Mouse (Mus musculus) c-Kit-positive CD71-negative TER-119-negative erythroid progenitor cells, embryonic 14.5 days (primary cell): Measurements from ENCODE around the gene Syce1.

ENCODE experiments used
- DNase-seq: peaks from one replicate; pipeline ENCODE4 v3.0.0-alpha.2; 2013; ENCODE audit warnings: low read depth

Syce1 gene

DNA sequence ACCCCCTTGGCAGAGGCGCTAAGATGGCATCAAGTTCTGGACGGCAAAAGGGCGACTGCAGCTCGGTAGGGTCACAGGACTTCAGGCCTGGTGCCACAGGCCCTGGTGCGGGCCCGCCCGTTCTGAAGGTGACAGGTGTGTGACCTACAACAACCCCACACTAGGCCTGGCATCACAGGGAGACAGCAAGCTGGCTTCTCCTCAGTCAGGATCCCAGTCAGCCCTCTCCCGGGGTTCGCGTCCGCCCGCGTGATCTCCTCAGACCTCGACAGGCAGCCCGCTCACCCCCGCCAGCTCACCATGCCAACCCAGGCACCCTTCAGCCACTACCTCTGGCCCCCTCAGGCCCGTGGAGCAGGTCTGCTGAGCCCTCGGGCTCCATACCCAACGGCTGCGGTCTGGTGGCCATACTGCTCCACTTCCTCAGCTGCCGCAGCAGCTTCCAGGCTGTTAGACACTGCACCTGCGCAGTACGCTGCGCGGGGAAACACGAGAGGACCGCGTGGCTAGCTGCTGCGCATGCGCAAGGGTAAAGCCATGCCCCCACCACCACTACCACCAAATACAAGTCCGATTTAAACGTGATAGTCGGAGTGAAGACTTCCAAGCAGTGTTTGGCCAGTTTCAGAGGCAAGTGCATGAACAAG, at the start of gene Syce1:
Gene Syce1, minus strand, starts transcription at position 447 of the 647 bp plus-strand sequence.
- no peak for DNase-seq

DNA sequence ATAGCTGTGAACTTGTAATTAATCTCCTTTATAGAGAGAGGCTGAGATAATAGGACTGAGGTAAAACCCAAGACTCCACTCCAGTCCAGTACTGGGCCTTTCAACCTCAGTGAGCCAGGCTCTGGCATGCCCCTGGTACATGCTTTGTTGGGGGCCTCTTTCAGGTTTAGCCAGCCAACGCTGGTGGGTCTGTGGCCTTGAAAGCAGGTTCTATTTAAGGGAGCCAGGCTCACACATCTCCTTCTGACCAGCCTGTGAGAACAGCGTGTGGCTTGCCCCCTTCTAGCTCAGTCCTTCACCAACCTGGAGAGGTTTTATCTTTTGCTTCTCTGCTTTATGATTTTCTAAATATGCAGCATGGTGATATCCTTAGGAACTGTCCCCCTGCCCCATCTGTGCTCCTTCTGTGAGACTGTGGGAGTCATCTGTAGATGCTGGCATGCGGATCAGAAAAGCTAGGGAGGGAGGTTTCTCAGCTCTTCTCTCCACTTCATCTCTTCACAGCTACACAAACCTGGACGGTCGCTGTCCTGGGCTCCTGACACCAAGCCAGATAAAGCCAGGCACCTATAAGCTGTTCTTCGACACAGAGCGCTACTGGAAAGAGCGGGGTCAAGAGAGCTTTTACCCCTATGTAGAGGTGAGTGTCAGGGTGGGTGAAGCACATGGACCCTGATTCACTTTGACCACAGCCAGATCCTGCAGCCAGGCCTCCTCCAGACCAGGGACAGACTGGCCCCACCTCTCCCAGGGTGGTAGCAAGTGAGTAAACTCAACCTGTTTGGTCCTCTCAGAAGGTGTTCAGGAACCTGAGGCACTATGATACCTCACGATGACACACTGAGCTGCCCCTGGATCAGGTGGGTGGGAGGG, 48.8 kb upstream of the Syce1 start:
- no peak for DNase-seq

DNA sequence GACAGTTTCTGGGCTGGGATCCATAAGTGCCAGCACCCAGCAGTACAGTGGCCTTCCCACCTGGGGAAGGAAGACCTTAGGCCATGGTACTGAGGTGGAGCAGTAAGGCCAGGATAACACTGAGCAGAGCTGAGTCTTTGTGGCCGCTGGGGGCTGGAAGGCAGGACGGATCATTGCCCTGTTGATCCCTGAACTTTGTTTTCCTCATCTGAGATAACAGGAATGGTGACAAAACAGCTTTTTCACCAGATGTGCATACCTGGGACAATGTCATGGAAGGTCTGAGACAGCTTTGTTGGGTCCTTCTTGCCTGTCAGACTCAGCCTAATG, 48.1 kb upstream of the Syce1 start:
- no peak for DNase-seq

DNA sequence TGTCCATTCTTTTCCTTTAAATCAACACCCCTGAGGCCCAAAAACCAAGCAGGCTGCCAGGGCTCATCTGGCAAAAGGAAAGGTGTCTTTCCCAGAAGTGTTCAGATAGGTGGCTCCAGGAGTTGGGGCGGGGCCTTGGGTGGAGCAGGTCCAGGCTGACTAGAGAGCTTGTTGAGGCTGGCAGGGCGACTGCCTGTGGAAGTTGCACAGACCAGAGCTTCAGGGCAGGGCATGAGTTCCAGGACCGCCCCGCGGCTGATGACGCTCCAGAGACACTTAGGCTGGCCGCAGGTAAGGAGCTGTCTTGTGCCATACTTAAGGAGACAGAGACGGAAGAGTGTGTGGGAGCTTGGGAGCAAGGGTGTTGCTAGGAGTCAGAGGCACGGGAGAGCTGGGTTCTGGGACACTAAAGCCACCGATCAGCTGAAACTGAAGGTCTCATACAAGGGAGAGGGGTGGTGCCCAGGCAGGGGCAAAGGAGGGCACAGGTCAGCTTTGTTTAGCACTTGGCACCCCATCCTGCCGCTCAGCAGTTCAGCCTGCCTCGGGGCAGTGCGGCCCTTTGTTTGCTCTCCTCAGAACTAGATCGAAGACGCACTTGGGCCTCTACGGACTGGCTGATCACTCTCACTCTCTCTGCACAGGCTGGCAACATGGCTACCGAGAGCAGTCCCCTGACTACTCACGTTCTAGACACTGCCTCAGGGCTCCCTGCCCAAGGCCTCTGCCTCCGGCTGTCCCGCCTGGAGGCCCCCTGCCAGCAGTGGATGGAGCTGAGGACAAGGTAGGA, 47.5 kb upstream of the Syce1 start, which contains the start of gene Urah:
Gene Urah, plus strand, starts transcription at position 51 of the 790 bp plus-strand sequence.
- DNase-seq: no peak

DNA sequence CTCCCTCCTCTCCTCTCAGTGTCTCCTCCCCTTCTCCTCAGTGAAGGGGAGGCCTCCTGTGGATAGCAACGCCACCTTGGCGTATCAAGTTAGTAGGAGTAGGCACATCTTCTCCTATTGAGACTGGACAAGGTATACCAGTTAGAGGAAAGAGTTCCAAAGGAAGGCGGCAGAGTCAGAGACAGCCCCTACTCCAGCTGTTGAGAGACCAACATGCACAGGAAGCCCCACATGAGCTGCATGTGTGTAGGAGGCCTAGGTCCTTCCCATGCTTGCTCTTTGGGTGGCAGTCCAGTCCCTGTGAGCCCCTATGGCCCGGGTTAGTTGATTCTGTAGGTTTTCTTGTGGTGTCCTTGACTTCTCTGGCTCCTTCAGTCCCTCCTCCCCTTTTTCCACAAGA, 45.7 kb upstream of the Syce1 start:
- no peak for DNase-seq

DNA sequence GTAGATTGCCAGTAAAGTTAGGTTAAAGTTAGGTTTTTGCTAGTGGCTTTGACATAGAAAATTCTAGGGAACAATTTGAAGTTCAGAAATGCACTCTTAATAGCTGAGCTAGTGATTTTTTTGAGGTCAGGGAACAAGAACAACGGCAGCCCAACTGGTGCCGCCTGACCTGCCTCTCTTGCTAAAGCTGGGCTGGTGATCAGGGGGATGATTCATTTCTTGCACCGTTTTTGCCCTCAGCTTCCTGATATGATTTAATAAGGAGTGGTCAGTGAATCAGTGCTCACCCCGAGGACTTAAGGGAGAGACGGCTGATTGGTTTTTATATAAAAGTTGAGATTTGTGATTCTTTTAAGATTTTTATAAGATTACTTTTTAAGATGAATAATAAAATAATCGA, 43.8 kb upstream of the Syce1 start:
- DNase-seq: no peak

DNA sequence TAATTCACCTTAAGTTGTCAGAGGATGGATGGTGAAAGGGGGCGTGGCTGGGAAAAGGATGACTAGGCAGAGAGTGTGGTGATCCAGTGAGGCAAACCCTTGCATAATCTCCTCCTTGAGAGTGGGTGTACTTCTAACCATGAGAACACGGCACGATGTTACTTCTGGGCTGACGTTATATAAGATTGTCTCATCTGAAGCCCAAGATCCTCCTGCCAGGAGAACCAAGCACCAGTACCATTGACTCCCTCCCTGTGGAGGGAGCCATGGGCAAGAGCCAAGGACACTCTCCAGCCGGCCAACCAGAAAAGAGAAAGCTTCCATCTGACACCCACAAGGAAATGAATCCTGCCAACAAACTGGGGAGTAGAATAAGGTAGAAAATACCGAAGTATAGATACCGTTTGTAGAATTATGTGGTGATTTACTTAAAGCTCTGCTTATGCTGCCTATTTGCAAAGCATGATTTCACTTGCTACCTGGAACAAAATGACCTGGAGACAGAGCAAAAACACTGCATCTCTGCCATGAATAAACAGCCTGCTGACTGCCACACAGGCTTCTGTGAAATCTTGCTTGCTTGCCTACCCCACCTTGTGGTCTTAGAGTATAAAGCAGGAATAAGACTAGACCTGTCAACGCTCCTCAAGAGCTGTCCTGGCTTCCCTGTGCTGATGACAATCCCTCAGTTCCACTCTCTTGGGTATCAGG, 40.7 kb upstream of the Syce1 start:
- no peak for DNase-seq

DNA sequence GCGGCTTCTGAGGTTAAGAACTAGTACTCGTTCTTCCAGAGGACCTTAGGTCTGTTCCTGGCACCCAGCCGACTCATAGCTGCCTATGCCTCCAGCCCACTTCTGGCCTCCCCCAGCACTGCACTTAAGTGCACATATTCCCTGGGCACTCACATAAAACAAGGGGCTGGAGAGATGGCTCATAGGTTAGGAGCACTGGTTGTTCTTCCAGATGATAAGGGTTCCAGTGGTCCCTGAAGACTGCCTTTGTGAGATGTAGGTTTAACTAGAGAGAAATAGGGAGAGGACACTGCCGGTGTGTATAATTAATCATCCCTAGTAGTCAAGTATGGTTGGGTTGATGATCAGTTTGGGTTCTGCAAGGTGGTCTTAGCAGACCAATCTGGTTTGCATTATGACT, 35.1 kb upstream of the Syce1 start:
- DNase-seq: no peak

DNA sequence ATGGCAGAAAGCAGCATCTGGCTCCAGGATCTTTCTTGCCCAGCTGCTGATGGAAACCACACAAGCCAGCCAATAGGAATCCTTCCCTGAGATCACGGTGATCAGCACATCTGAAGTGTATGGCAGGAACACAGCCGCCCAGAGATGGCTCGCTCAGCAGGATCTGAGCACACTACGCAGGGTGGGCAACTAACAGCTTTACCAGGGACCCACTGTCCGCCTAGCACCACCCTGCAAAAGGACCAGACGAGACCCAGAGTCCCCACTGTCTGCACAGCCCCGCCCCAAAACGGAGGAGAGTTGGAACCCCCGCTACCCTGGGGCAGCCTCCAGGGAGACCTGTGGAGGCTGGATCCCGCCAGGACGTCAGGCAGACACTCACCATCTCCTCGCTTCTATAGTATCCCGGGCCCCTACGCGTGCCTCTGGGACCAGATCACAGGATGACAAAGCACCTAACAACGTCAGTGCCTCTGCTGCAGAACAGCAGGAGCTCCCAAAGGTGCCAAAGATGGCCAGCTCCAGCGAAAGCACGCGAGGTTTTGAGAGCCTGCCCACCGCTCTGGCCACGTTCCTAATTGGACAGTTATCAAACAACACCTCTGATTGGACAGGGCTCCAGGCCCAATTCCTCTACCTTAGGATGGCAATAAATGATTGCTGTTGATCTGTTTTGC, 34.1 kb upstream of the Syce1 start, which contains the start of gene Zfp941:
Gene Zfp941, minus strand, starts transcription at position 526 of the 677 bp plus-strand sequence.
- no peak for DNase-seq

DNA sequence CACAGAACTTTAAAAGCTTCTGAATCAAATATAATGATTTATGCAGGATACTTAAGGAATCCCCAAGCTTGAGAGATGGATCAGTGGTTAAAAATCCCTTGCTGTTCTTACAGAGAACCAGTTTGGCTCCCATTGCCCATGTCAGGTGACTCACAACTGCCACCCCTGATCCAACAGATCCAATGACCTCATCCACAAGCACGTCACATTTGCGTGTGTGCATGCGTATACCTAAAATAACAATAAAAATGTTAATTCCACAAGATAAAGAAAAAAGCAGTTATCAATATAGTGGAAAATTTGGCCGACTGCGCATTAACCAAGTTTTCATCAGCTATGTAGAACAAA, 33.6 kb upstream of the Syce1 start:
- no peak for DNase-seq

DNA sequence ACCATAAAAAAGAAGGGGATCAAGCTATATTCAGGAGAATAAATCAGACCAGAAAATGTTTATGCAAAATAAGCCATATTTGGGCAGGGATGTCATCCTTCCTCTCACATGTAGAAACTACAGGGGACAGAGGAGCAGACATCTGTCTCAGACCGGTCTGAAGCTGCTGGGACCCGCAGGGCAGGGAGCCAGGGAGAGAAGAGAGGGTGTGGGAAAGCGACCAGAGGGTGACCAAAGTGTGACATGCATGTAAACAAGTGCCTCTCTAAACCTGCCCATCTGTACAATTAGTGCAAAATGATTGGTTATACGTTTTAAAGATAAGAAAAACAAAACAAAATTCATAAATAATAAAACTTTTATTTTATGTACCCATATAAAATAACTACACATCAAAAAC, 32.5 kb upstream of the Syce1 start:
- DNase-seq: no peak

DNA sequence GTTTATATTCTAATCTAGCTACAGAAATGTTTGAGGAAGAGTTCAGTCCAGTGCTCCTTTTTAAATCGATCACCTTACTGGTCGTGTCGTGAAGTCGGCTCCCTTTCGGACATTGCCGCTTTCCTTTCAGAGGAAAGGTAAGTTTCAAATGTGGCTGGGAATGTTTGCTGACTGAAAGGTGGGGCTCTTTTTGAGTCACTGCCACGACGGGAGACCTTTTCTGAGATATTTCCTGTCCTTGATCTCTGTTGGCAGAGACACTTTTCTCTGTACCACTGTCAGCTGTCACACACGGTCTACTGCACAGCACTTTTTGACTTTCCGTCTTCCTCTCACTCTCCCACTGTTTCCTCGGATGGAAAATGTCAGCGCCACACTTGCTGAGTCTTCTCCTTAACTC, 25.2 kb upstream of the Syce1 start:
- no peak for DNase-seq

DNA sequence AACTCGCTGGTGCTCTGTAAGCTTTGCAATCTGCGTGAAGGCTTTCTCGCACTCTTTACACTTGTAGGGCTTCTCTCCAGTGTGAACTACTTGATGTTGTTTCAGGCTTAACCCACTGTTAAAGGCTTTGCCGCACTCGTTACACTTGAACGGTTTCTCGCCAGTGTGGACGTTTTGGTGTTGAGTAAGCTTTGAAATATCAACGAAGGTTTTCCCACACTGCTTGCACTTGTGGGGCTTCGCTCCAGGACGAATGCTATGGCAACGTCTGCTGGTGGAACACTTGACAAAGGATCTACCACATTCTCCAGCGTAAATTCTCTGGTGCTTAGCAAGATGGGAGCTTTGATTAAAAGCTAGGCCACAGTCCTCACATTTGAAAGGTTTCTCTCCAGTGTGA, 24.1 kb upstream of the Syce1 start:
- DNase-seq: no peak

DNA sequence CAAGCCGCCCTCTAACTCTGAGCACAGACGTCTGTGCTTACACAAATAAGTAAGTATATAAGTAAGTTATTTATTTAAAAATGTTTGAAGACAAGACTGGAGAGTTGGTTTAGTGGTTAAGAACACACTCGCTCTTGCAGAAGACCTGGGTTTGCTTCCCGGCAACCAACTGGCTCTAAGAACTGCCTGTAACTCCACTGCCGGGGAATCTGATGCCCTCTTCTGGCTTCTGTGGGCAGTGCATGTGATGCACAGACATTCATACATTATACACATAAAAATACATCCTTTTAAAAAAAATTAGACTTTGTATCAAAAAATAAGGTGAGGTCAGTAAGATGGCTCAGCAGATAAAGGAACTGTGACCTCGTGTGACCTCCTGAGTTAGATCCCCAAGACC, 22.8 kb upstream of the Syce1 start:
- no peak for DNase-seq

DNA sequence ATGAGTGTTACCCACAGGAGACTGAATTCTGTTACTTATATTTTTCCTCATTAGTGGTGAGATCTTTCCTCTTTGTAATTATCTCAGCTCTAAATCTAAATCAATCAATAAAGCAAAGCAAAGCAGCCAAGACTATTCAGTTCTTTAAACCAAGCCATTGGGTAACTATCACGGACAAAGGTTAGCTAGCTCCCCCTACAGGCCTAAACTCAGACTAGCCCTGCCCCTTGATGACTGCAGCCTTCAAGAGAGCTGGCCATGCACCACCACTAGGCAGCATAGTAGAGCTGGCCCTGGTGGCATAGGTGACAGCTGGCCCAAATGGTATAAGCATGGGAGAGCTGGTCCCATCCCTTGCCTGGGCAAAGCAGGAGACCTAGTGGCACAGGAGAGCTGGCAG, 18.1 kb upstream of the Syce1 start:
- peak; percentile 37 for DNase-seq

DNA sequence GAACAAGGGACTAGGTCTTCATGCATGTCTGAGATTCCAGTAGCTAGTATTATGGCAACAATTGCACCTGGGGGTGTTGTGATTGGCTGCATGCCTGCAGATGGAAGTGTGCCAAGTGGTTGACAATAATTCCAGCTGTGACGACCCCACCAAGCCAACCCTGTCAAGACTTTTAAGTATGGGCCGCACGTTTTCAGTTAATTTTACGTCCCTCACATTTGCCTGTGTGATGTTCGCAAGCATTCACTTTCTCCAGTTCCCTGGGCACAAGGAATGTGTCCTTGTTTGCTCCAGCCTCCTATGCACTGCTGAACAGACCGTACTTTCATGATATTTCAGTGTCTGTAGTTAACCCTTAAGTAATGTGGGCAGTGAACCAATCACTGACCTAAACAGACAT, 15.0 kb upstream of the Syce1 start:
- no peak for DNase-seq

DNA sequence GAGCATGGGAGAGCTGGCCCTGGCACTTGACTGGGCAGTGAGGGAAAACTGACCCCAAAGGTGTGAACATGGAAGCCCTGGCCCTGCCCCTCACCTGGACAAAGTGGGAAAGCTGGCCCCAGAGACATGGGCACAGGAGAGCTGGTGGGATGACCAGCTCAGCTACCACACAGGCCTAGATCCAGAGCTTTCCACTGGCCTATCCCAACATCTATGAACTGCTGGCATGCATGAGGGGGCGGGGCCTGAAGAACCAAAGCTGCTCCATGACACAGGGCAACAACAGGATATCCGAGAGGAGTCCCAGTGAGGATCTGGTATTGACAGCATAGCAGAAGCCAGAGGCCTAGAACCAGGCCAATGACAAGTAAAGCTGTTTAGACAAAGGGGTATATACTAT, 10.6 kb upstream of the Syce1 start:
- no peak for DNase-seq

DNA sequence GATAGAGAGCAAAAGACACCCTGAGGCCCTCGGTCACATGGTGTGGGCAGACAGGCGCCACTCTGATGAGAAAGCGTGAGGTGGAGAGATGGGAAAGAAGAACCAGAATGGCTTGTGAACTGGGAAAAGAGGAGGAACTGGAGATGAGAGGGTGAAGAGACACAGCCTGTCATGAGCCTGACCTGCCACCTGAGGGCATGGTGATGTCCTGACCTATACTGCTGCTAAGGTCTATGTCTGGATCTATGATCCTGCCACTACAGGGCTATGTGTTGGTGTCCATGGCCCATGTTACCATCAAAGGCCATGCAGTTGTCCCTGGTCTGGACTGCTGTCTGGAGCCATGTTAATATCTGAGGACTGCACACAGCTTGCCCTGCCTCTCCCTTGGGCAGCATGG, 10.0 kb upstream of the Syce1 start:
- no peak for DNase-seq

DNA sequence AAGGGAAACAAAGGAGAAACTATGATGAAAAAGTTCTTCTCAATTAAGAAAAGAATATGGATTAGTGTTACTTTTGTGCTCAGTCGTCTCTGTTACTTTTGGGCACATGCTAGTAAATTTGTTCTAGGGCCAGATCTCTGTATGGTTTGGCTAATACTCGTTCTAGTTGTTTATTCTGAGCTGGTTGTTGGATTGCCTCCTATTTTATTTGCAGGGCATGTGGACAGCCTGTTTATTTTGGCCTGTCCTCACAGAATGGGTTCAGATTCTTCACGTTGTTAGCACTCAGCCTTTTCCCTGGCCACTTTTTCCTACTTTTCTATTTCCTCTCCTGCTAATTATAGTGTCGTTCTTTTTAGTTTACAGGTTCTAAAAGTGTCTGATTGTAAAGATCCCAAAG, 5.9 kb upstream of the Syce1 start:
- DNase-seq: no peak

DNA sequence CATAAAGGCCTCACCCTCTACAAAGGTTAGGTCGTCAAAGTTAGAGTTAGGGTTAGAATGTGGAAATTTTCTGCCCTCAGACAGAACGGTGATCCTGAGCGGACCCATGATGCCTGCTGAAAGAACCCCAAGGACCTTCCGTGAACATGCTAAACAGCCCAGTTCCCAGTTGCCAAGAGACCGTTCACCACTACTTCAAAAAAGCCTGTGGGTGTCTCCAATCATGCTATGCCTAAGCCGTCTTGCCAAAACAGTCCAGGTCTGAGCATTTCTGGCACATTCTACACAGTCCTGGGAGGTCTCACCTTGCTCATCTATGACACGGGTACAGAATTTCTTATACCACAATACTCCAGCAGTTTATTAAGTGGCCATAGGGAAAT, 392 bp upstream of the Syce1 start:
- no peak for DNase-seq

DNA sequence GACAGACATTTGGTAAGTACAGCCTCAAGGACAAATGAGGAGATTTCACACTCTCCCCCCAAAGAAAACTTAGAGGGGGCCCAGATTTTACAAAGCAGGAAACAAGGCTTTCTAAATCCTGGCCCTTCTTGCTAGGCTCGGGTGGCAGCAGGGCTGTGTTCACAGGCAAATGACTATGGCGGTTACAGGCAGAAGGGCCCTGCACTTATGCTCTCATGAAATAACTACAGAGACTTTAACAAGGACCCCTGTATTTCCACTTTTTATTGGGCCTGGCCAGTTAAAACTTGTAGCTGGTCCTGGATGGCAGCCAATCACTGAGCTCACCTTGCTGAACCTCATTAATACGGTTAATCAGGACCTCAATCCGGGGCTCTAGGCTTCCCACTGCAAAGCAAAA, 7.1 kb downstream of the Syce1 start:
- DNase-seq: no peak
